Mouse (Mus musculus) testis, adult 2 months (tissue): ENCODE results near the gene B3gat3. TPM values are rescaled to one million over a fixed set of nuclear protein-coding genes. Genes with fewer than 3 reads are reported as not detected.
A peak's percentile ranks its signal among the peaks of the same experiment; 100 is the strongest.

ENCODE experiments used
- H3K27ac ChIP-seq: fragments of 200-500 bp; 2 replicates; pipeline ENCODE4 v1.5.1; 2012; ENCODE audit warnings: low read depth, low read length; ENCODE audit not compliant: control insufficient read depth, insufficient read depth
- H3K27me3 ChIP-seq: fragments of 200-500 bp; 2 replicates; pipeline ENCODE4 v1.6.1; 2012; ENCODE audit warnings: mild to moderate bottlenecking, low read length, moderate library complexity; ENCODE audit not compliant: control insufficient read depth, insufficient read depth
- H3K36me3 ChIP-seq: fragments of 200-500 bp; 2 replicates; pipeline ENCODE4 v1.6.1; 2012; ENCODE audit warnings: mild to moderate bottlenecking, low read length; ENCODE audit not compliant: control insufficient read depth, insufficient read depth
- H3K4me1 ChIP-seq: fragments of 200-500 bp; 2 replicates; pipeline ENCODE4 v1.6.1; 2012; ENCODE audit warnings: low read length; ENCODE audit not compliant: control insufficient read depth, insufficient read depth
- H3K4me3 ChIP-seq: fragments of 200-500 bp; 2 replicates; pipeline ENCODE4 v1.5.1; 2012; ENCODE audit warnings: low read depth, mild to moderate bottlenecking, low read length, moderate library complexity, mixed read lengths; ENCODE audit not compliant: control insufficient read depth
- CTCF ChIP-seq: fragments of 200-500 bp; IDR thresholded peaks from 2 replicates; pipeline ENCODE4 v1.5.1; 2012; ENCODE audit warnings: low read depth, mild to moderate bottlenecking, inconsistent platforms, low read length, moderate library complexity; ENCODE audit not compliant: control insufficient read depth, insufficient read depth, insufficient replicate concordance
- POLR2A ChIP-seq: fragments of 200-500 bp; IDR thresholded peaks from 2 replicates; pipeline ENCODE4 v1.6.1; 2012; ENCODE audit warnings: low read depth, mild to moderate bottlenecking, inconsistent platforms, low read length, moderate library complexity; ENCODE audit not compliant: control insufficient read depth
- polyA plus RNA-seq: library from polyadenylated mRNA; depleted of rRNA; stranded (reverse); fragments of >200 nt; gene quantifications from 2 replicates; pipeline ENCODE4 v1.2.3, GENCODE M21; 2012

Gene B3gat3
- polyA plus RNA-seq, 1 experiment = 19.5 TPM

GRCm38 (mm10) chr19:8926766-8927165 is 6.6 kb downstream of the B3gat3 start:
- no peak overlapping the region for H3K4me3 ChIP-seq
- TF ChIP-seq POLR2A (no peak), CTCF (no peak)
- no peaks in the 10 kb centered on the region for H3K36me3 ChIP-seq
- H3K4me1 ChIP-seq = peaks cover 15% of the 10 kb centered on the region
- no peaks in the 10 kb centered on the region for H3K27me3 ChIP-seq
- no peak overlapping the region for H3K27ac ChIP-seq

DNA sequence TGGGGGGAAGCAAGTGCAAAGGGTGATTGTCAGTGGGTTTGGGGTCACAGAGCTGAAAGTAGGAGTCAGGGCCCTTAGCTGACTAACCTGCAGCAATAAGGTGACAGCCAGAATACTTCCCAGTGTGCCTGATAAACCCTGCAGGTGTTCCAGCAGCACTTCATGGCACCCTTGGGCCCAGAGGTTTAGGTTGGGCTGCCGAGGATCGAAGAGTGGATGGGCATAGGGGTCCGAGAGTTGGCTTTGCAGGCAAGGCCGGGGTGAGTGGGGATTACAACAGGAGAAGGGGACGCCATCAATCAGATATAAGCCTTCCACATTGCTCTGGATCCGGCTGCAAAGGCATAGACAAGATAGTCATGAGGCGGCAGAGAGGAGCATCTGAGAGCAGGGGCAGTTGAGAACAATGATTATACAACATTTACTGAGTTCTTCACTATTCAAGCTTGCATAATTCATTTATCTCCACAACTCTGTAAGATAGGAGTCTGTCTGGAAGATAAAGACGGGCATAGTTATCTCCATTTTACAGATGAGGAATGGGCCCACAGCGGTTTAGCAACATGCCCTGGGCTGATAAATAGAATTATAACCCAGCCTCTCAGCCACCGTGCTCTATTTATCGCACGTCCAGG is 7.8 kb downstream of the B3gat3 start:
- H3K4me3 ChIP-seq = no peak overlapping the region
- H3K36me3 ChIP-seq = no peaks in the 10 kb centered on the region
- TF ChIP-seq CTCF (no peak), POLR2A (no peak)
- H3K4me1 ChIP-seq = peaks cover 15% of the 10 kb centered on the region
- no peak overlapping the region for H3K27ac ChIP-seq
- H3K27me3 ChIP-seq = no peaks in the 10 kb centered on the region

GRCm38 (mm10) chr19:8928689-8929223 is 8.6 kb downstream of the B3gat3 start:
- Histone ChIP-seq H3K36me3 (no peaks in the 10 kb centered on the region), H3K27me3 (no peaks in the 10 kb centered on the region), H3K4me3 (peak overlapping the region; percentile 76), H3K4me1 (peaks cover 15% of the 10 kb centered on the region), H3K27ac (peak overlapping the region; percentile 21; the same call in 1 of the 2 replicates)
- TF ChIP-seq CTCF (no peak), POLR2A (no peak)

DNA sequence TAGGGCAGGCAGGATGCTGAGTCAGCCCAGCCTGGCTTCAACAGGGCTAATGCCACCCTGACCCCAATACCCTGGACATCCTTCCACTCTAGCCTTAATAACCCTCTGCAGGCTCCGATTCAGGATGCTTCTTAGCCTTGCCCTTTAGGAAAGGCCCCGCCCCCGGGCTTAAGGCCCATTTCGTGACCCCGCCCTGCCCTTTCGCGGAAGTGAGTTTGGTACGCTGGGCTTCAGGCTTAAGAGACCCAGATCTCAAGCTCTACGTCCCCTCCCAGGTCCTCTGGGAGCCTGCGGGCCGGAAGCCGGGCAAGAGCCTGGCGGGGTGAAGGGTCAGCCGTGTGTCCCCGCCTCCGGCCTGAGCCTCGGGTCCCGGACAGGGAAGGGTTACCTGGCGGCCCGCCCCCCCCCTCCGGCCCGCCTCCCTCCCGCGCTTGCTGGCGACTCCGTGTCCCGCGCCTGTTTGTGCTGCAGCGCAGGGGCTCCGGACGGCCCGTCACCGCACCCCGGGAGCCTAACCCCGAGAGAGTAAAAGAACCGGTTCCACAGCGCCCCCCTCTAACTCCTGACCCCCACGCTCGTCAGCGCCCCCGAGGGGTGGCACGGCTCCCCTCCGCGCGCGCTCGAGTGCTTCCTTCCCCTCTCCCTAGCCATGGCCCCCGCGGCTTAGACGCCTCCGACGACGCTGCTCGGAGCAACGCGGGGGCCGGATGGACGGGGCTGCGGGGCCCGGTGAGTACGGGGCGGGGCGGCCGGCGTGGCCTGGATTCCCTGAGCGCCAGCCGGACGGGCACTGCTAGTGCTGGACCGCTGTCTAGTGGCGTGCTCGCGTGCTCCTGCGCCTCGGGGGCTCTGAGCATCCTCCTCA is 9.3 kb downstream of the B3gat3 start, which contains the start of the genes Rom1 and Eml3:
Gene Rom1 (minus strand): TSS at position 133 of the 865 bp plus-strand sequence.
Gene Eml3 (plus strand): TSS at position 329 of the 865 bp plus-strand sequence.
- TF ChIP-seq POLR2A (peak; percentile 15; the same call in 1 of the 2 replicates), CTCF (no peak)
- peak within 1 kb of the TSS; percentile 21; the same call in 1 of the 2 replicates for H3K27ac ChIP-seq
- no peaks in the 10 kb centered on the region for H3K27me3 ChIP-seq
- H3K36me3 ChIP-seq = no peaks in the 10 kb centered on the region
- peaks cover 15% of the 10 kb centered on the region for H3K4me1 ChIP-seq
- H3K4me3 ChIP-seq = peak within 1 kb of the TSS; percentile 76

- Histone ChIP-seq H3K27me3 (no peaks in the 10 kb centered on the region), H3K4me1 (peaks cover 15% of the 10 kb centered on the region), H3K27ac (no peak overlapping the region), H3K36me3 (no peaks in the 10 kb centered on the region), H3K4me3 (peak overlapping the region; percentile 76)
- TF ChIP-seq POLR2A (no peak), CTCF (no peak)
These were observed 9.9 kb downstream of the B3gat3 start for GRCm38 (mm10) chr19:8930117-8930516.

GRCm38 (mm10) chr19:8930771-8931170 is 10.6 kb downstream of the B3gat3 start:
- Histone ChIP-seq H3K36me3 (no peaks in the 10 kb centered on the region), H3K27ac (no peak overlapping the region), H3K4me3 (no peak overlapping the region), H3K4me1 (peaks cover 15% of the 10 kb centered on the region), H3K27me3 (no peaks in the 10 kb centered on the region)
- TF ChIP-seq POLR2A (no peak), CTCF (no peak)

DNA sequence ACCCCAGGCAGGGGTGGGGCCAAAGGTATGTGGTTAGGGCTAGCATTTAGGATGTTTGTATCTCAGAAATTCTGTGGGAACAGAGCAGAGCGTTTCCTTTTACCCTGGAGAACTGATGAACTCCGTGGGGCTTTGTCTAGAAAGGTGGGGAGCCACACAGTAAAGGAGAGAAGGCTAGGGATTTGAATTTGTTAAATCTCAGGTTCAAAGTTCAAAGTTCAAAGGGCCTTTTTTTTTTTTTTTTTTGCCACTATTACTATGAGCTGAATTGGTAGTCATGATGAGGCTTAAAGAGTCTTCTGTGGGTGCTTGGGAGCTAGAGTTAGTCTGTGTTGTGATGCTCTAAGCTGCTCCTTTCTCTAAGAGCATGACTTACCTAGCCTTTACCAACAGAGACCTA is 16.6 kb downstream of the B3gat3 start:
- H3K4me1 ChIP-seq = peaks cover 15% of the 10 kb centered on the region
- TF ChIP-seq CTCF (no peak), POLR2A (no peak)
- no peaks in the 10 kb centered on the region for H3K36me3 ChIP-seq
- no peaks in the 10 kb centered on the region for H3K27me3 ChIP-seq
- H3K27ac ChIP-seq = no peak overlapping the region
- no peak overlapping the region for H3K4me3 ChIP-seq
